Mouse (Mus musculus) naive thymus-derived CD4-positive, alpha-beta T cell, adult 2 months (primary cell): Measurements from ENCODE around the gene Olfr12.

Experiments
- DNase-seq: peaks from one replicate; pipeline ENCODE4 v3.0.0-alpha.2; 2011; ENCODE audit warnings: low read depth

Olfr12 gene

GRCm38 (mm10) chr1:92640393-92640792 lies 22.8 kb downstream of the Olfr12 start:
- peak; percentile 57 for DNase-seq

DNA sequence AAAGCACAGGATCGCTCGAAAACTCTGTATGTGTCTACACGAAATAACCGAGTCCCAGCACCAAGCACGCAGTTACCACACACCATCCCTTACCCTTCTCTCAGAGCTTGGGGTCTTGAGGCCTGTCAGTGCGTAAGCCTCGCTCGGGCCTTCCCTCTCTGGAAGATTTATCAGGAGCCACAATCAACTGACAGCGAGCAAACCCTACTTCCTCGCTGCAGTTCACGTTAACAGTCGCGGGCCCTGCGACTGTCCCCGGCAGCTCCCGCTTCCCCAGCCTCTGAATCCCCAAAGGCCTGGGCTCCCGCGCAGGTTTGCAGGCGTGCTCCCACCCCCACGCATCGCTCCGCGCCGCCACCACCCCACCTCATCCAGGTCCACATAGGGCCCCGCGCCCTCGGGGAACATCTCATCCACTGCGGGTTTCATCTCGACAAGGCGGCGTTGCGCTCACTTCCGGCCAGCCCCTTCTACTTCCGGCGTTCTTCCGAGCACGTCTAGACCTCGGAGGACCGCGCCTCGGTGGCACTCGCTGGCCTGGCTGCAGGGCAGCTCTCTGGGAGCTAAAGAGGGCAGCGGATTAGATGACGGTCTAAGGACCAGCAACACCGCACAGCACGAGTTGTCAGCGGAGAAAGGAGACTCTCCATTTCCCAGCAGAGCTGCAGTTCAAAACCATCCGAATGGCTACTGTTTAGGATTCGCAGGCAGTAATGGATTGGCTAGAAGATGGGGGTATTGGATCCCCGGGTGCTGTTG lies 24.1 kb downstream of the Olfr12 start, which contains the start of gene Cops9:
TSS of gene Cops9 (minus strand) at position 472 of the 759 bp plus-strand sequence.
- peak; percentile 90 for DNase-seq

- no peak for DNase-seq
Observed at GRCm38 (mm10) chr1:92643691-92644090, 26.1 kb downstream of the Olfr12 start.

DNA sequence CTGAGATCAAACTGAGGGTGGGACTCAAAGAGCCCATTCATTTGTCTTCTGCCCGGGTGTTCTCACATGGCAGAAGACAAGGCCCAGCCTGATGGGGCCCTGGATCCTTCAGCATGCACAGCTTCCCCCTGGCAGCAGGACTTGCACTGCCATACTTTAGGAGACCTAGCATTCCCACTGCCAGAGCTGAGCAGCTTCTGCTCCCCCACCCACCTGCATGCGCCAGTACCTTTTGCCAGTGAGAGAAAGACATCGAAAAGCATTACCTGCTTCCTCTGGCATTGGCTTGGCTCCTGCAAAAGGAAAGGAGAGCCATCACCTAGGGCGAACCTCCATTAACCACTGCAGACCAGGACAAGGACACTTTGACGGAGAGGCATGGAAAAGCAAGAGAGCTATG lies 27.3 kb downstream of the Olfr12 start:
- no peak for DNase-seq

GRCm38 (mm10) chr1:92646111-92646510 lies 28.5 kb downstream of the Olfr12 start:
- no peak for DNase-seq

DNA sequence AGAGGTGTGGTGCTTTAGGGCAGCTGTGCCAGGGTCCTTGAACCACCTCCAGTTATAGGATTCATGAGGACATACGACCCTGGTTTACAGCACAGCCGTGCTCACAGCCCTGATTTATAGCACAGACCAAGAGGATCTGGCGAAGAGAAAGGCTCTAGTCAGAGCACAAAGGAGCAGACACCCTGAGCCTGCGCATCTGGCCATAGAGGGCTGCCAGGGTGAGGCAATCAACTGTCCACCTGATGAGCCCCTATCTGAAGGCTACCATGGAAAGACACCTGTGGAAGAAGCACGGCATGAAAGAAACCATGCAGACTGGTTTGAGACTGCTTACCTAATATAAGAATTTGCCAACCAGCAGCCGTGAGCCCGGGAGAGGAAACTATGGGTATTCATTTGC lies 29.0 kb downstream of the Olfr12 start:
- DNase-seq: no peak

- no peak for DNase-seq
Observed at GRCm38 (mm10) chr1:92647026-92647425, 29.4 kb downstream of the Olfr12 start.

DNA sequence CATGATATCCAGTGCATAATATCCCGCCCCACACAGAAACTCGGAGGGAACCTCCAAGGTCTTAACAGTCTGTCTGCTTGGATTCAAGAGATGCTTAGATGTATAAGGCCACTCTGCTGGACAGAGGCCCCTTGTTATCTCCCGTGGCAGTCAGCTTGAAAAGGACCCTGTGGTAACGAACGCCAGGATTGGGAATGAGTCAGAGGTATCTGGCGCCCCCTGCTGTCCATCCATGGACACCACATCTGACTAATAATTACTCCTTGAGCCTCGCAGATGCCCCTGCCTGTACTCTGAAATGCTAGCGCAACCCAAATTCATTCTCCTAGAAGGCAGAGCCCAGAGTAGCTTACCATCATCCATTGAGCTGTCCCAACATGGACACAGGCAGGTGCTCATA lies 30.2 kb downstream of the Olfr12 start:
- DNase-seq: peak; percentile 79

GRCm38 (mm10) chr1:92648197-92648596 lies 30.6 kb downstream of the Olfr12 start:
- DNase-seq: peak; percentile 62

DNA sequence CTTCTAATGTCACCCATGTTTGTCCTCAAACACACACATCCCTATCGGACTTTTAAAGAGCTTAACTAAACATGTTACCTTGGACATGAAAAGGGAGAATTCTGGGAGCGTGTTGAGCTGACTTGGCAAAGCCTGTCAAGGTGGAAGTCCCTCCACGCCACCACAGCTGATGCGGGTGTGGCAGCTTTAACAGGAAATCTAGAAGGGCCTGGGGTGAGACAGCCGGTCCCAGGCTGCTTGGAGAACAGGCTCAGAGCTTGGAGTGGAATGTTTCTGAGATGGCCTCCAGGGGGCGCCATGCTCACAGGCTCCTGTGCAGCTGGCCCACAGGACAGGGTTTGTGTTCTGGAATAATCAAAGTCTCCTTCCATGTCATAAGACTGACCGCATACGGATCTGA lies 31.1 kb downstream of the Olfr12 start, which contains the start of gene Otos:
TSS of gene Otos (minus strand) at position 169 of the 400 bp plus-strand sequence.
- DNase-seq: peak; percentile 78

DNA sequence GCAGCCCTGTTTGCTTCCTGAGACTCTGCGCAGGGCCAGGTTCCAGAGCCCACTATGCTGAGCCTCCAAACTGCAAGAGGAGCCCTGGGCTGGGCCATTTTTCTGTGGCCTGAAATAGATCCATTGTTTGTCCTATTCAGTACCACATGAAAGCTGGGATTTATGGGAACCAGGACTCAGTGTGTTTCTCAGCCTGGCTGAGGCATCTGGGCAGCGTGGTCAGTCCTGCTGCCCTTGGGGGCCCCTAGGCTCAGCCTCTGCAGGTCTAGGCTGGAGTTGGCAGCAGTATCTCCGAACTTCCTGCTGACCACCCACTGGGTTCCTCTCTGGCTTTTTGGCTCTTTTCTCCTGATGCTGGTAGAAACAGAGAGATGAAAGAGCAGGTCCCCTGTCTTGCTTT lies 33.9 kb downstream of the Olfr12 start:
- DNase-seq: no peak

DNA sequence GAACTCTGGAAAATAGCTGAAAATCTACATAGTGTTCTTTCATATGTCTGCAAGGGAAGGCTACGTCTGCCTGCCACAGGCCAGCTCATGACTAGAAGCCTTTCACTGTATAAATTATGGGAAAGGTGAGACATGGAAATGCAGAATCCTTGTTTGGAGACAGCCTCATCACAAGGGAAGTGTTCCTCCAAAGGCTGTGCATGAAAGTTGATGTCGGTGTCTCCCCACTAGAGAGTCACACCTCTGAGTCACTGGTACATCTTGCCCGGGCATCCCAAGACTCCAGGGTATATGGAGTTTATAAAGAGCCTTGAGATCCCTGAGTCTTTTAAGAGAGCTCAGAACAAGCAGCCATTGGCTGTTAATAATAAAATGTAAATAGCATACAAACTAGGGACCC lies 35.6 kb downstream of the Olfr12 start:
- DNase-seq: no peak

- DNase-seq: no peak
Observed at GRCm38 (mm10) chr1:92654676-92655075, 37.1 kb downstream of the Olfr12 start.

DNA sequence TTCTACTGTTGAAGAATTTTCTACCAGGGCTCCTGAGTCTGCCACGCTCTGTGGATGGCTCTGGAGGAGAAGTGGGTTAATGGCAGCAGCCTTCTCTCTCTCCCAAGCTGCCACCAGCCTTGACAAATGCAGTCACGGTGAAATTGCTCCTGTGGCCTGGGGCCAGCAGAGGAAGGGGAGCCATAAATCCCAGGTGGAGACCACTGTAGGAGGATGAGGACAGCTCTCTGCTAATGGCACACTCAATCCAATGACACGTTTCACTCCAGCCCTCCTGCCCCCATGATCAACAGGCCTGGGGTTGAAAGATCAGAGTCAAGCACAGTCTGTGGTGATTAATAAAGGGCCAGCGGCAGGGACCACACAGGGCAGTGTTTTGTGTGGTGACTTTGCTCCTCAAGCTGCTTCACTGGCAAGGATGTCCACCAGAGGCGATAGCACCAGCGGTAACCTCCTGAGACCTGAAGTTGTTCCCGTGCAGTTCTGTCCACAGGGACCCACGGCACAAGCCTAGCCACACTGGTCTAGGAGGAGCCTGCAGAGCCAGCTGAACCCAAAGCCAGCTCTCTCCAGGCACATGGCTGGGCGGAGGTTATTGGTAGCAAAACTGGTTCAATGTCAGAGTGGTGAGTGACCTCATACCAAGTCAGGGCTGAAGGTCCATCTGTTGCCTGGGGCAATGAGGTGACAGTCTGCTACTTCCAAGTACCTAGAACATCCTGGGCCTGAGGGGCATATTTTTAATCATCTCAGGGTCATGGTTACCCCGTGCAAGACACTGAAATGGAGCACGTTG lies 39.6 kb downstream of the Olfr12 start:
- DNase-seq: no peak

DNA sequence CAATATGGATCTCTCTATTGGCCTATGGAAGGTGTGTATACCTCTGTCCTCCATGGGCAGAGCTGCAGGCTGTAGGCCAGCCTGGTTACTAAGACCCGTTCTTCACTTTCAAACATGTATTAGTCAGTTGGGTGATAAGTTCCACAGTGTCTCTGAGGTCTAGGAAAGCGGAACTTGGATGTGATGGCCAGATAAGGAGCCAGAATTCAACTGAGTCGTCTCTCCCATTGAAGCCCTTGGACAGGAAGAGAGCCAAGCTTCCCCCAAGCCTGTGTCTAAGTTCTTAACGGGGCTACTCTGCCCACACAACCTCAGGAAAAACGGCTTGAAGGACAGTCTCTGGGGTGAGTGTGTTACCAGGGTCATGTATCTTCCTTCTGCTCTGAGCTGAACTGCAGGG lies 41.8 kb downstream of the Olfr12 start:
- no peak for DNase-seq

GRCm38 (mm10) chr1:92667106-92667505 lies 49.5 kb downstream of the Olfr12 start:
- no peak for DNase-seq

- no peak for DNase-seq
Observed at GRCm38 (mm10) chr1:92669430-92669829, 51.8 kb downstream of the Olfr12 start.

DNA sequence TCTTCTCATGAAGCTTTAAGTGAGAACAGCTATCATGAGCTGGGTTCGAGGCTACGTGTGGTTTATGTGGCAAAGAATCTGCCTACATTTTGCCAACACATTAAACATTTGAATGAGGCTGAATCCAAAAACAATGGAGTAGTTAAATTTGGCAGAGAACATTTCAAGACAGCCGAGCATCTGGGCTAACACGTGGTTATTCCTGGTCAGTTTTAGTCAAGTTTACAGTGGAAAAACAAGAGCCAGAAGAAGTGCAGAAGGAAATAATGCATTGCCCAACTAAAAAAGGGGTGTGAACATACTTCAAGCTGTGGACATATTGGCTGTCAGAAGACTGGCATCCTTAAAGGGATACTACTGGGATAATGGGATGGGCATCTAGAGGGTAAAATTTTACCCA lies 53.7 kb downstream of the Olfr12 start:
- no peak for DNase-seq
